Mouse (Mus musculus): ENCODE data around the gene Itgav. TPM values are rescaled to one million over a fixed set of nuclear protein-coding genes. Genes with fewer than 3 reads are reported as not detected.

Gene Itgav
- polyA plus RNA-seq, 1 experiment: 25.9 TPM

DNA sequence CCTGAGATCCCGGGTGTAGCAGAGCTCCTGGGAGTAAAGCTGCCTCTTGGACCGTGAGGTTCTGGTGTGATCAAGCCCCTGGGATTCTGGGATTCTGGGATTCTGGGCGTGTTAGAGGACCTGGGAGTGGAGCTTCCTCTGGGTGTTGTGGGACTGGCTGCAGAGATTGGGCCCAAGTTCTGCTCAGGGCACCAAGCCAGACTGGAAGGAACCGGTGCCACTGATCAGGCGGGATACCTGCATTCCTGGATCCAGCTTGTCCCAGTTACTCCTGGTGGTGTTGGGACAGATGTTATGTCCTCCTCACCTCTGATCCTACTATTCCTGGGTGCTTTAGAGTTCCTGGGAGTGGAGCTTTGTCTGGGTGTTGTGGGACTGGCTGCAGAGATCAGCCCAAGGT lies 28.8 kb downstream of the Itgav start:
- no peak for DNase-seq
- peaks cover 17% of the 10 kb centered on the region for H3K36me3 ChIP-seq (ENCODE audit: control insufficient read depth, insufficient read depth, low read length)
- 96% methylated on average over 5 of the region's 5 CpGs for WGBS
- TF ChIP-seq POLR2A (IDR thresholded peaks at IDR 0.05; ENCODE audit: control insufficient read depth, extremely low read depth, insufficient read depth, low read length, poor library complexity) (no peak), CTCF (IDR thresholded peaks at IDR 0.05; ENCODE audit: borderline replicate concordance, control insufficient read depth, extremely low read depth, insufficient read depth, low read length, poor library complexity) (no peak)
- H3K27ac ChIP-seq (ENCODE audit: control insufficient read depth, insufficient read depth, low read length): no peak overlapping the region
- 0 out of 2 replicates have a peak, but pooled peaks cover 2% of the 10 kb centered on the region for H3K4me1 ChIP-seq (replicated peaks; ENCODE audit: control insufficient read depth, insufficient read depth, low read length)
- H3K4me3 ChIP-seq (ENCODE audit: control insufficient read depth, insufficient read depth, low read length): no peak overlapping the region
- H3K27me3 ChIP-seq (ENCODE audit: control insufficient read depth, insufficient read depth, low read length): no peaks in the 10 kb centered on the region

DNA sequence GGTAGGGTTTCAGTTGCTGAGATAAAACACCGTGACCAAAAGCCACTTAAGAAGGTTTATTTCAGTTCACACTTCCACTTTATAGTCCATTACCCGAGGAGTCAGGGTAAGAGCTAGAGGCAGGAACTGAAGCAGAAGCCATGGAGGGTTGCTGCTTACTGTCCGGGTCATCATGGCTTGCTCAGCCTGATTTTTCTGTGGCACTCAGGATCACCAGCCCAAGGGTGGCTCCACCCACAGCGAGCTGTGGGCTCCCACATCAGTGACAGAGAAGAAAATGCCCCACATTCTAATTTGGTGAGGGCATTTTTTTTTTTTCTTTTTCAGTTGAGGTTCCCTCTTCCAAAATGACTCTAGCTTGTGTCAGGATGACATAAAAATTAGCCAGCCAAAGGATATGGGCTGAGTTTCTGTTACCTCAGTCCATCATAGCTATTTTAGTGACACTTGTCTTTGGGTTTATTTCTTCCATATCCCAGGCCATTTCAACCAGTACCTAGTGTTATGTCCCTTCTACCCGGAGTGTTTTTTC lies 30.2 kb downstream of the Itgav start:
- TF ChIP-seq POLR2A (IDR thresholded peaks at IDR 0.05; ENCODE audit: control insufficient read depth, extremely low read depth, insufficient read depth, low read length, poor library complexity) (no peak), CTCF (IDR thresholded peaks at IDR 0.05; ENCODE audit: borderline replicate concordance, control insufficient read depth, extremely low read depth, insufficient read depth, low read length, poor library complexity) (no peak)
- Histone ChIP-seq H3K4me3 (ENCODE audit: control insufficient read depth, insufficient read depth, low read length) (no peak overlapping the region), H3K27me3 (ENCODE audit: control insufficient read depth, insufficient read depth, low read length) (no peaks in the 10 kb centered on the region), H3K27ac (ENCODE audit: control insufficient read depth, insufficient read depth, low read length) (no peak overlapping the region), H3K4me1 (replicated peaks; ENCODE audit: control insufficient read depth, insufficient read depth, low read length) (0 out of 2 replicates have a peak, but pooled peaks cover 2% of the 10 kb centered on the region), H3K36me3 (ENCODE audit: control insufficient read depth, insufficient read depth, low read length) (peaks cover 12% of the 10 kb centered on the region)
- DNase-seq: no peak
- WGBS: 46% methylated on average over 5 of the region's 5 CpGs

DNA sequence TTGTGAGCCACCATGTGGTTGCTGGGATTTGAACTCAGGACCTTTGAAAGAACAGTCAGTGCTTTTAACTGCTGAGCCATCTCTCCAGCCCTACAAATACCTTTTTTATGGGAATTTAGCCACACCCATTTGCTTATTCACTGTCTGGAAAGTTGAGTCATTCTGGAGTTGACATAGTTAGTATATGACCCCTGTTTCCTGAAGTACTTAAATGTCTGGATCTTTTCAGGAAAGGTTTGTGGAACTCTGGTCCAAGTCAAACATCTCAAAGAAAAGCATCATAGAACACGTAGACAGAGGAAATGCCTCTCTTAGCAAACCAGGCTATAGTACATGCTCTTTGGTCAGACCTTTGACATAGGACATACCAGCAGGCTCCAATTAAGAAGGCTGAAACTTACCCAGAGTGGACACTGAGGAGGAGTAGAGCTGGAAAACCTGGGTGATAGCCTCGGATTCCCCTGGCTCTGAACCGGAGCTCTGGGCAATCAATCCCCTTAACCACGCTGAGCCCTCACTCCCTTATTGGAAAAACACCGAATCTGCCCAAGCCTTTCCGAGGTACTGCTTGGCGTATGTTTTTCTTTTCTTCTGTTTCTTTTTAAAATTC lies 34.5 kb downstream of the Itgav start:
- H3K36me3 ChIP-seq (ENCODE audit: control insufficient read depth, insufficient read depth, low read length): peaks cover 12% of the 10 kb centered on the region
- 98% methylated on average over 7 of the region's 7 CpGs for WGBS
- no peaks in the 10 kb centered on the region for H3K4me1 ChIP-seq (replicated peaks; ENCODE audit: control insufficient read depth, insufficient read depth, low read length)
- no peak for DNase-seq
- TF ChIP-seq CTCF (IDR thresholded peaks at IDR 0.05; ENCODE audit: borderline replicate concordance, control insufficient read depth, extremely low read depth, insufficient read depth, low read length, poor library complexity) (no peak), POLR2A (IDR thresholded peaks at IDR 0.05; ENCODE audit: control insufficient read depth, extremely low read depth, insufficient read depth, low read length, poor library complexity) (no peak)
- no peak overlapping the region for H3K4me3 ChIP-seq (ENCODE audit: control insufficient read depth, insufficient read depth, low read length)
- no peaks in the 10 kb centered on the region for H3K27me3 ChIP-seq (ENCODE audit: control insufficient read depth, insufficient read depth, low read length)
- no peak overlapping the region for H3K27ac ChIP-seq (ENCODE audit: control insufficient read depth, insufficient read depth, low read length)

DNA sequence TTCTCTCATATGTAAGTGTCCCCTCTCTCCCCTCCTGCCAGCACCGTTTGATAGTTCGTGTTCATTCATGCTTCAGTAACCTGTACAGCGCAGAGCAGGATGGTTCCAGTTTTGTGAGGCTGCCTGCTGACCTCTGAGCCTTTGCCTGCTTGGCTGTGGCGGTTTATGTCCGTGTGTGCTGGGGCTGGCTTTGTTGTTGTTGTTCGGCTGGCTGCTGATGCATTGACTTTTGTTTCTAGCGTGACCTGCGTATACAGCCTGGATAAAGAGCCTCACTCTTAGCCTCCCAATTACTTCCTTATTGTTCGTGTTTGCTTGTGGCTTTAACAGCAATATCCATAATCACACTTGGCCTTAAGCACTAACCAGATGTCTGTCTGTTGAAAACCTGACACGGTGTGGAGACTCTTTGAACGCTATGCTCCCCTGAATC lies 35.0 kb downstream of the Itgav start:
- Histone ChIP-seq H3K36me3 (ENCODE audit: control insufficient read depth, insufficient read depth, low read length) (peaks cover 12% of the 10 kb centered on the region), H3K4me1 (replicated peaks; ENCODE audit: control insufficient read depth, insufficient read depth, low read length) (no peaks in the 10 kb centered on the region), H3K27me3 (ENCODE audit: control insufficient read depth, insufficient read depth, low read length) (no peaks in the 10 kb centered on the region), H3K27ac (ENCODE audit: control insufficient read depth, insufficient read depth, low read length) (no peak overlapping the region), H3K4me3 (ENCODE audit: control insufficient read depth, insufficient read depth, low read length) (no peak overlapping the region)
- no peak for DNase-seq
- no peak for TF ChIP-seq CTCF (IDR thresholded peaks at IDR 0.05; ENCODE audit: borderline replicate concordance, control insufficient read depth, extremely low read depth, insufficient read depth, low read length, poor library complexity)
- no peak for TF ChIP-seq POLR2A (IDR thresholded peaks at IDR 0.05; ENCODE audit: control insufficient read depth, extremely low read depth, insufficient read depth, low read length, poor library complexity)
- 92% methylated on average over 11 of the region's 11 CpGs for WGBS

DNA sequence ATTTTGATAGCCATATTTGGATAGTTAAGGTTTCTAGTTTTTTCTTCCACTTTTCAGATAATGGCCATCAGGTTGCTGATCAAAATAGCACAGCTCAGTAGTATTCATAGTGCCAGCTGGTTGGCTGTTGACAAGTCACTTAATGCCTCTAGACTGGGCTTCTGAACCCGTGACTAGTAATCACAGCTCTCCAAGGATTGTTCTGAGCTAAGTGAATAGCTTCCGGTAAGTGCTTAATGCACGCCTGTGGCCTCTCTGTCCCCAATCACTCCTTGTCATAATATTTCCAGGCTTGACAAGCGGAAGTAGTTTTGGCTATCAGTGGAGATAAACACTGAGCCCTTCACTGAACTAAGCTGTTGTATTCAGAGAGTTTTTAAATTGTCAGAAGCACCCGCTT lies 35.5 kb downstream of the Itgav start:
- peaks cover 12% of the 10 kb centered on the region for H3K36me3 ChIP-seq (ENCODE audit: control insufficient read depth, insufficient read depth, low read length)
- H3K4me3 ChIP-seq (ENCODE audit: control insufficient read depth, insufficient read depth, low read length): no peak overlapping the region
- WGBS: 93% methylated on average over 5 of the region's 5 CpGs
- no peaks in the 10 kb centered on the region for H3K4me1 ChIP-seq (replicated peaks; ENCODE audit: control insufficient read depth, insufficient read depth, low read length)
- no peak overlapping the region for H3K27ac ChIP-seq (ENCODE audit: control insufficient read depth, insufficient read depth, low read length)
- no peak for DNase-seq
- TF ChIP-seq POLR2A (IDR thresholded peaks at IDR 0.05; ENCODE audit: control insufficient read depth, extremely low read depth, insufficient read depth, low read length, poor library complexity): no peak
- no peak for TF ChIP-seq CTCF (IDR thresholded peaks at IDR 0.05; ENCODE audit: borderline replicate concordance, control insufficient read depth, extremely low read depth, insufficient read depth, low read length, poor library complexity)
- H3K27me3 ChIP-seq (ENCODE audit: control insufficient read depth, insufficient read depth, low read length): no peaks in the 10 kb centered on the region

DNA sequence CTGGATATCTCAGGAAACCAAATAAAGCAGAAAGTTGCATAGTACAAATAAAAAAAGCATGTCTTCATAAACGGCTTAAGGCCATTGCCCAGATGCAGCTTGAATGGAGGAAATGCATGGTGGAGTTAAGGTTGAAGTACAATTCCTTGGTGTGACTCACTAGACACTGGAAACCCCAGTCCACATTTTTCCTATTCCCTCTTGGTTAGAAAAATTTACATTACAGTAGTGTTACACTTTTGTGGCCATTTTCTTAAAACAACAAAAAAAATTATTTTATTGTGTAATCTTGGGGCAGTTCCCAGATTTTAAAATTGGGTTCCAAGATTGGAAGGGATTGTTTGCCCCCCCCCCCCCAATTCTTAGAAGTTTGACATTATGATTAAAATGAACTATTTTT lies 35.9 kb downstream of the Itgav start:
- H3K27ac ChIP-seq (ENCODE audit: control insufficient read depth, insufficient read depth, low read length): no peak overlapping the region
- 76% methylated on average over 1 of the region's 1 CpGs for WGBS

More for the DNA sequence above, 35.9 kb downstream of the Itgav start:
- Histone ChIP-seq H3K27me3 (ENCODE audit: control insufficient read depth, insufficient read depth, low read length) (no peaks in the 10 kb centered on the region), H3K4me1 (replicated peaks; ENCODE audit: control insufficient read depth, insufficient read depth, low read length) (no peaks in the 10 kb centered on the region), H3K36me3 (ENCODE audit: control insufficient read depth, insufficient read depth, low read length) (peaks cover 12% of the 10 kb centered on the region), H3K4me3 (ENCODE audit: control insufficient read depth, insufficient read depth, low read length) (no peak overlapping the region)
- DNase-seq: no peak
- no peak for TF ChIP-seq CTCF (IDR thresholded peaks at IDR 0.05; ENCODE audit: borderline replicate concordance, control insufficient read depth, extremely low read depth, insufficient read depth, low read length, poor library complexity)
- TF ChIP-seq POLR2A (IDR thresholded peaks at IDR 0.05; ENCODE audit: control insufficient read depth, extremely low read depth, insufficient read depth, low read length, poor library complexity): no peak

Data from thymus, adult 2 months (tissue).